Mouse (Mus musculus) myocyte (in vitro differentiated cells): ENCODE results near the gene Socs1. TPM values are rescaled to one million over a fixed set of nuclear protein-coding genes. Genes with fewer than 3 reads are reported as not detected.
A peak's percentile ranks its signal among the peaks of the same experiment; 100 is the strongest.

ENCODE experiments used
- H3K27me3 ChIP-seq: one replicate; pipeline ENCODE4 v1.6.1; 2011; ENCODE audit not compliant: control insufficient read depth, insufficient read depth, insufficient read length
- H3K36me3 ChIP-seq: one replicate; pipeline ENCODE4 v1.6.1; 2011; ENCODE audit not compliant: control insufficient read depth, insufficient read depth
- H3K4me2 ChIP-seq: one replicate; pipeline ENCODE4 v1.6.1; 2011; ENCODE audit warnings: low read depth, control low read depth
- H3K4me3 ChIP-seq: one replicate; pipeline ENCODE4 v1.5.1; 2011; ENCODE audit warnings: mild to moderate bottlenecking, control low read depth, moderate library complexity
- H3K79me2 ChIP-seq: one replicate; pipeline ENCODE4 v1.6.1; 2011; ENCODE audit not compliant: control insufficient read depth, insufficient read depth
- H3ac ChIP-seq: one replicate; pipeline ENCODE4 v1.6.1; 2011; ENCODE audit not compliant: control insufficient read depth, insufficient read length
- CEBPB ChIP-seq: IDR thresholded peaks from 2 replicates; pipeline ENCODE4 v1.6.1; 2011; ENCODE audit warnings: mild to moderate bottlenecking, moderate library complexity; ENCODE audit not compliant: poor library complexity, insufficient read depth, severe bottlenecking
- E2F4 ChIP-seq: IDR thresholded peaks from one replicate; pipeline ENCODE4 v1.6.1; 2011; ENCODE audit warnings: mild to moderate bottlenecking, control low read depth, moderate library complexity; ENCODE audit not compliant: insufficient read depth
- MAX ChIP-seq: IDR thresholded peaks from one replicate; pipeline ENCODE4 v1.6.1; 2011; ENCODE audit warnings: low read depth, mild to moderate bottlenecking, control low read depth
- MYOD1 ChIP-seq, 3 experiments: IDR thresholded peaks; one replicate each; pipeline ENCODE4 v1.6.1; 2011; ENCODE audit warnings: control low read depth in 2 of 3, low read depth in 2 of 3, mild to moderate bottlenecking in 2 of 3, moderate library complexity in 1 of 3; ENCODE audit not compliant: insufficient read length in 2 of 3, control insufficient read depth in 1 of 3
- MYOG ChIP-seq, 3 experiments: IDR thresholded peaks; one replicate each; pipeline ENCODE4 v1.6.1; 2011; ENCODE audit warnings: control low read depth in 2 of 3, low read depth in 2 of 3, mild to moderate bottlenecking in 2 of 3; ENCODE audit not compliant: insufficient read length in 2 of 3, control insufficient read depth in 1 of 3, insufficient read depth in 1 of 3
- POLR2A ChIP-seq: IDR thresholded peaks from one replicate; pipeline ENCODE4 v1.6.1; 2011; ENCODE audit warnings: low read depth, mild to moderate bottlenecking, control low read depth, moderate library complexity; ENCODE audit not compliant: insufficient read length
- POLR2AphosphoS2 ChIP-seq: IDR thresholded peaks from one replicate; pipeline ENCODE4 v1.6.1; 2011; ENCODE audit warnings: low read depth, control low read depth; ENCODE audit not compliant: insufficient read length
- REST ChIP-seq: IDR thresholded peaks from one replicate; pipeline ENCODE4 v1.6.1; 2011; ENCODE audit warnings: mild to moderate bottlenecking, control low read depth, moderate library complexity; ENCODE audit not compliant: insufficient read depth, insufficient read length
- SRF ChIP-seq: IDR thresholded peaks from one replicate; pipeline ENCODE4 v1.6.1; 2011; ENCODE audit warnings: low read depth; ENCODE audit not compliant: control insufficient read depth, insufficient read length
- TCF12 ChIP-seq: IDR thresholded peaks from one replicate; pipeline ENCODE4 v1.6.1; 2011; ENCODE audit warnings: mild to moderate bottlenecking, control low read depth; ENCODE audit not compliant: poor library complexity, insufficient read depth, severe bottlenecking
- TCF3 ChIP-seq: IDR thresholded peaks from one replicate; pipeline ENCODE4 v1.6.1; 2011; ENCODE audit warnings: low read depth, control low read depth; ENCODE audit not compliant: insufficient read length
- USF1 ChIP-seq: IDR thresholded peaks from one replicate; pipeline ENCODE4 v1.6.1; 2011; ENCODE audit warnings: low read depth, mild to moderate bottlenecking, control low read depth, moderate library complexity
- polyA plus RNA-seq: library from polyadenylated mRNA; unstranded; fragments of >200 nt; fragmentation: generic; extraction: Trizol; gene quantifications from one replicate; pipeline ENCODE4 v1.2.1, GENCODE M21; 2012; ENCODE audit warnings: missing spikeins

Socs1 gene
- 1.7 TPM for polyA plus RNA-seq

GRCm38 (mm10) chr16:10785371-10786231, at the start of gene Socs1:
Socs1 (minus strand) TSS chr16:10785536.
- TF ChIP-seq POLR2AphosphoS2 (peak; percentile 81), MAX (no peak), MYOD1 (IDR thresholded peaks at IDR 0.05; ENCODE audit: control insufficient read depth in 1 of 3, insufficient read length in 2 of 3, low read depth in 2 of 3) (peak in 1 of 3 experiments; percentile 55), CEBPB (no peak), E2F4 (no peak), SRF (peak; percentile 31), REST (no peak), USF1 (no peak), MYOG (IDR thresholded peaks at IDR 0.05; ENCODE audit: control insufficient read depth in 1 of 3, insufficient read depth in 1 of 3, insufficient read length in 2 of 3, low read depth in 2 of 3) (peak in 1 of 3 experiments; percentile 10), POLR2A (peak; percentile 75)
- H3ac ChIP-seq, result peak within 1 kb of the TSS; percentile 57

GRCm38 (mm10) chr16:10834542-10834910, 49.2 kb upstream of the Socs1 start:
- H3K27me3 ChIP-seq, result no peaks in the 10 kb centered on the region
- peak overlapping the region; percentile 90 for H3K4me2 ChIP-seq
- H3K36me3 ChIP-seq, result no peaks in the 10 kb centered on the region
- TF ChIP-seq TCF12 (no peak), MYOG (IDR thresholded peaks at IDR 0.05; ENCODE audit: control insufficient read depth in 1 of 3, insufficient read depth in 1 of 3, insufficient read length in 2 of 3, low read depth in 2 of 3) (no peak), USF1 (no peak), SRF (no peak), MAX (no peak), TCF3 (no peak), MYOD1 (IDR thresholded peaks at IDR 0.05; ENCODE audit: control insufficient read depth in 1 of 3, insufficient read length in 2 of 3, low read depth in 2 of 3) (no peak), REST (no peak), POLR2AphosphoS2 (no peak), CEBPB (no peak), E2F4 (no peak), POLR2A (no peak)
- H3K79me2 ChIP-seq, result no peaks in the 10 kb centered on the region
- peak overlapping the region; percentile 89 for H3ac ChIP-seq
- H3K4me3 ChIP-seq, result peak overlapping the region; percentile 0

More at GRCm38 (mm10) chr16:10785371-10786231, at the start of gene Socs1:
- Histone ChIP-seq H3K4me3 (peak within 1 kb of the TSS; percentile 64), H3K79me2 (peaks cover 5% of the 10 kb centered on the region), H3K27me3 (no peaks in the 10 kb centered on the region), H3K4me2 (peak within 1 kb of the TSS; percentile 99), H3K36me3 (no peaks in the 10 kb centered on the region)

- Histone ChIP-seq H3K4me2 (no peak overlapping the region), H3K27me3 (no peaks in the 10 kb centered on the region), H3ac (no peak overlapping the region), H3K4me3 (no peak overlapping the region), H3K79me2 (no peaks in the 10 kb centered on the region), H3K36me3 (no peaks in the 10 kb centered on the region)
- TF ChIP-seq MYOD1 (IDR thresholded peaks at IDR 0.05; ENCODE audit: control insufficient read depth in 1 of 3, insufficient read length in 2 of 3, low read depth in 2 of 3) (no peak), SRF (no peak), TCF3 (no peak), REST (no peak), MYOG (IDR thresholded peaks at IDR 0.05; ENCODE audit: control insufficient read depth in 1 of 3, insufficient read depth in 1 of 3, insufficient read length in 2 of 3, low read depth in 2 of 3) (no peak), USF1 (no peak), E2F4 (no peak), TCF12 (no peak), POLR2AphosphoS2 (no peak), MAX (no peak), CEBPB (no peak), POLR2A (no peak)
Observed at GRCm38 (mm10) chr16:10828461-10828805, 43.1 kb upstream of the Socs1 start.

GRCm38 (mm10) chr16:10827766-10828460, 42.6 kb upstream of the Socs1 start:
- H3K79me2 ChIP-seq, result no peaks in the 10 kb centered on the region
- TF ChIP-seq POLR2A, result no peak
- TF ChIP-seq MAX, result no peak
- no peak for TF ChIP-seq E2F4
- TF ChIP-seq SRF, result no peak
- TF ChIP-seq TCF3, result no peak
- TF ChIP-seq REST, result no peak
- no peak for TF ChIP-seq CEBPB
- no peak for TF ChIP-seq MYOG (IDR thresholded peaks at IDR 0.05; ENCODE audit: control insufficient read depth in 1 of 3, insufficient read depth in 1 of 3, insufficient read length in 2 of 3, low read depth in 2 of 3)
- no peak for TF ChIP-seq TCF12
- TF ChIP-seq USF1, result no peak
- no peak for TF ChIP-seq POLR2AphosphoS2
- no peak for TF ChIP-seq MYOD1 (IDR thresholded peaks at IDR 0.05; ENCODE audit: control insufficient read depth in 1 of 3, insufficient read length in 2 of 3, low read depth in 2 of 3)
- H3K27me3 ChIP-seq, result no peaks in the 10 kb centered on the region
- H3ac ChIP-seq, result no peak overlapping the region
- H3K4me3 ChIP-seq, result no peak overlapping the region
- no peak overlapping the region for H3K4me2 ChIP-seq
- no peaks in the 10 kb centered on the region for H3K36me3 ChIP-seq
